Mouse (Mus musculus) heart, adult 2 months (tissue): ENCODE measurements at regions not wholly inside any gene's neighbourhood (a gene's known extent, or its start where the extent isn't known, plus 50 kb on each side); places are given as distances from the start of the nearest gene placed in this dataset.

ENCODE experiments used
- DNase-seq, 2 experiments: peaks; one replicate each; pipeline ENCODE4 v3.0.0; 2021
- H3K27ac ChIP-seq: fragments of 200-600 bp; 2 replicates; pipeline ENCODE4 v1.8.1; 2022
- H3K27me3 ChIP-seq: fragments of 200-500 bp; 2 replicates; pipeline ENCODE4 v1.6.1; 2012; ENCODE audit warnings: mild to moderate bottlenecking, low read length, inconsistent platforms, mixed read lengths; ENCODE audit not compliant: control insufficient read depth, insufficient read depth
- H3K36me3 ChIP-seq: fragments of 200-500 bp; 2 replicates; pipeline ENCODE4 v1.6.1; 2012; ENCODE audit warnings: low read length, inconsistent platforms; ENCODE audit not compliant: control insufficient read depth, insufficient read depth
- H3K4me1 ChIP-seq: fragments of 200-500 bp; 2 replicates; pipeline ENCODE4 v1.6.1; 2011; ENCODE audit warnings: low read length; ENCODE audit not compliant: control insufficient read depth, insufficient read depth
- H3K4me3 ChIP-seq: fragments of 200-600 bp; 2 replicates; pipeline ENCODE4 v1.8.1; 2022
- H3K79me2 ChIP-seq: fragments of 200-500 bp; replicated peaks from 2 replicates; pipeline ENCODE4 v1.6.1; 2012; ENCODE audit warnings: mild to moderate bottlenecking, inconsistent platforms, low read length, moderate library complexity, mixed read lengths; ENCODE audit not compliant: control insufficient read depth, insufficient read depth
- H3K9ac ChIP-seq: fragments of 200-500 bp; 2 replicates; pipeline ENCODE4 v1.6.1; 2012; ENCODE audit warnings: low read depth, mild to moderate bottlenecking, control low read depth, inconsistent platforms, low read length, mixed read lengths
- CTCF ChIP-seq: fragments of 200-600 bp; IDR thresholded peaks from 2 replicates; pipeline ENCODE4 v1.8.1; 2022; ENCODE audit warnings: antibody characterized with exemption, mild to moderate bottlenecking, moderate library complexity
- EP300 ChIP-seq: fragments of 200-500 bp; IDR thresholded peaks from 2 replicates; pipeline ENCODE4 v1.6.1; 2011; ENCODE audit warnings: low read depth, low read length, control low read depth; ENCODE audit not compliant: insufficient read depth
- POLR2A ChIP-seq: fragments of 200-500 bp; IDR thresholded peaks from 2 replicates; pipeline ENCODE4 v1.6.1; 2011; ENCODE audit warnings: mild to moderate bottlenecking, low read depth, low read length, control low read depth; ENCODE audit not compliant: insufficient read depth
- WGBS: fragments of 180-500 bp; shearing (Covaris S2); methylation state at CpG from one replicate; pipeline ENCODE4 v1.1.7; 2018; 5-methylcytosine and 5-hydroxymethylcytosine counted together
- intact Hi-C: fragments of 180-260 bp; cut with DNase I; formaldehyde crosslinking; loops from one replicate; pipeline ENCODE4 v1.15.1; 2025

- intact Hi-C loops = no loop called here
- H3K4me3 ChIP-seq = no peak overlapping the region
- 77% methylated on average over 1 of the region's 1 CpGs for WGBS
Measured at GRCm38 (mm10) chr12:12562267-12562666, 300.3 kb downstream of the Fam49a start.

GRCm38 (mm10) chr12:12551818-12552217, 289.9 kb downstream of the Fam49a start:
- H3K4me3 ChIP-seq = no peak overlapping the region
- H3K9ac ChIP-seq = no peak overlapping the region
- TF ChIP-seq EP300 (no peak), CTCF (no peak), POLR2A (no peak)
- DNase-seq = no peak
- intact Hi-C loops = no loop called here
- no peak overlapping the region for H3K27ac ChIP-seq
- H3K36me3 ChIP-seq = no peaks in the 10 kb centered on the region
- H3K27me3 ChIP-seq = 0 out of 2 replicates have a peak, but pooled peaks cover 1% of the 10 kb centered on the region
- 76% methylated on average over 5 of the region's 5 CpGs for WGBS
- no peaks in the 10 kb centered on the region for H3K79me2 ChIP-seq
- H3K4me1 ChIP-seq = no peaks in the 10 kb centered on the region

More at GRCm38 (mm10) chr12:12562267-12562666, 300.3 kb downstream of the Fam49a start:
- no peaks in the 10 kb centered on the region for H3K27me3 ChIP-seq
- no peak overlapping the region for H3K9ac ChIP-seq
- no peaks in the 10 kb centered on the region for H3K36me3 ChIP-seq
- no peaks in the 10 kb centered on the region for H3K4me1 ChIP-seq
- DNase-seq = no peak
- TF ChIP-seq POLR2A = no peak
- TF ChIP-seq EP300 = no peak
- TF ChIP-seq CTCF = no peak
- no peak overlapping the region for H3K27ac ChIP-seq
- no peaks in the 10 kb centered on the region for H3K79me2 ChIP-seq

GRCm38 (mm10) chr12:12549649-12550048, 287.7 kb downstream of the Fam49a start:
- no peak for DNase-seq
- Histone ChIP-seq H3K36me3 (no peaks in the 10 kb centered on the region), H3K4me3 (no peak overlapping the region), H3K27ac (no peak overlapping the region), H3K79me2 (no peaks in the 10 kb centered on the region), H3K9ac (no peak overlapping the region), H3K4me1 (no peaks in the 10 kb centered on the region), H3K27me3 (0 out of 2 replicates have a peak, but pooled peaks cover 1% of the 10 kb centered on the region)
- intact Hi-C loops = no loop called here
- WGBS = 65% methylated on average over 3 of the region's 3 CpGs
- TF ChIP-seq EP300 = no peak
- no peak for TF ChIP-seq CTCF
- no peak for TF ChIP-seq POLR2A

- DNase-seq = no peak
- Histone ChIP-seq H3K79me2 (no peaks in the 10 kb centered on the region), H3K9ac (no peak overlapping the region), H3K36me3 (no peaks in the 10 kb centered on the region), H3K27ac (no peak overlapping the region), H3K27me3 (0 out of 2 replicates have a peak, but pooled peaks cover 1% of the 10 kb centered on the region), H3K4me1 (no peaks in the 10 kb centered on the region), H3K4me3 (no peak overlapping the region)
- TF ChIP-seq CTCF = no peak
- TF ChIP-seq EP300 = no peak
- no peak for TF ChIP-seq POLR2A
- WGBS = 66% methylated on average over 2 of the region's 2 CpGs
- intact Hi-C loops = no loop called here
Measured at GRCm38 (mm10) chr12:12548688-12549087, 286.7 kb downstream of the Fam49a start.

GRCm38 (mm10) chr12:12547477-12547876, 285.5 kb downstream of the Fam49a start:
- Histone ChIP-seq H3K79me2 (no peaks in the 10 kb centered on the region), H3K9ac (no peak overlapping the region), H3K27me3 (0 out of 2 replicates have a peak, but pooled peaks cover 1% of the 10 kb centered on the region), H3K4me3 (no peak overlapping the region), H3K36me3 (no peaks in the 10 kb centered on the region), H3K4me1 (no peaks in the 10 kb centered on the region), H3K27ac (no peak overlapping the region)
- no peak for DNase-seq
- intact Hi-C loops = no loop called here
- 53% methylated on average over 1 of the region's 1 CpGs for WGBS
- TF ChIP-seq EP300 (no peak), CTCF (no peak), POLR2A (no peak)

GRCm38 (mm10) chr12:12546372-12547031, 284.6 kb downstream of the Fam49a start:
- DNase-seq = no peak
- TF ChIP-seq POLR2A (no peak), EP300 (no peak), CTCF (no peak)
- Histone ChIP-seq H3K27me3 (0 out of 2 replicates have a peak, but pooled peaks cover 1% of the 10 kb centered on the region), H3K9ac (no peak overlapping the region), H3K27ac (no peak overlapping the region), H3K36me3 (no peaks in the 10 kb centered on the region), H3K4me3 (no peak overlapping the region), H3K79me2 (no peaks in the 10 kb centered on the region), H3K4me1 (no peaks in the 10 kb centered on the region)
- intact Hi-C loops = no loop called here
- WGBS = 64% methylated on average over 5 of the region's 5 CpGs
